In genomic region chr2:166656630-166657029, GRCm38 (mm10) we compare ENCODE assay signal across 8 mouse cellular contexts. TPM values are rescaled to one million over a fixed set of nuclear protein-coding genes. Genes with fewer than 3 reads are reported as not detected.
DNase-seq lines count a peak whose midpoint lies in the region; ATAC-seq and TF ChIP-seq lines count a peak whose summit lies in the region.

No protein-coding gene starts in this region.

- DNase-seq in left cerebral cortex, adult 2 months (ENCODE audit: extremely low spot score in 1 of 2, low spot score in 2 of 2): no peak
- DNase-seq in left cerebral cortex, postnatal 4 days: no peak
- no peak for DNase-seq in liver, embryonic 13.5 days
- peak; percentile 80 for DNase-seq in retina, embryonic 14.5 days (ENCODE audit: low spot score)
- no peak for DNase-seq in right cerebral cortex, postnatal 25 days
- DNase-seq in adrenal gland, adult 18-20 months (ENCODE audit: low spot score in 2 of 2): no peak
- DNase-seq in gastrocnemius, adult 18-20 months (ENCODE audit: low spot score): no peak

- peak overlapping the region; percentile 32; the same call in 1 of the 2 replicates for H3K27ac ChIP-seq in left cerebral cortex, adult 2 months
- peak overlapping the region; percentile 72; the same call in 1 of the 2 replicates for H3K27ac ChIP-seq in embryonic facial prominence, embryonic 13.5 days
- peak overlapping the region; percentile 24; the same call in 1 of the 2 replicates for H3K27ac ChIP-seq in liver, embryonic 13.5 days

- no peak for ATAC-seq in embryonic facial prominence, embryonic 13.5 days (ENCODE audit: insufficient number of reproducible peaks, insufficient read depth, low FRiP score, low TSS enrichment, low read depth)
- ATAC-seq in liver, embryonic 13.5 days (ENCODE audit: low read depth): no peak

- 65% methylated on average over 4 of the region's 4 CpGs for WGBS in embryonic facial prominence, embryonic 13.5 days
- WGBS in liver, embryonic 13.5 days (ENCODE audit: insufficient replicate concordance): 19% methylated on average over 4 of the region's 4 CpGs

- intact Hi-C loops in left cerebral cortex, adult 2 months (cut with DNase I): no loop called here
- intact Hi-C loops in left cerebral cortex, postnatal 4 days (cut with DNase I): no loop called here

- H3K4me2 ChIP-seq in embryonic facial prominence, embryonic 13.5 days: 0 out of 2 replicates have a peak overlapping the region, but pooled peaks have one; percentile 26
- peak overlapping the region; percentile 23 for H3K4me2 ChIP-seq in liver, embryonic 13.5 days

- H3K9me3 ChIP-seq in embryonic facial prominence, embryonic 13.5 days: no peaks in the 10 kb centered on the region
- no peaks in the 10 kb centered on the region for H3K9me3 ChIP-seq in liver, embryonic 13.5 days (replicated peaks)

- peaks cover 30% of the 10 kb centered on the region for H3K4me1 ChIP-seq in embryonic facial prominence, embryonic 13.5 days
- peaks cover 55% of the 10 kb centered on the region for H3K4me1 ChIP-seq in liver, embryonic 13.5 days (replicated peaks)

- no peaks in the 10 kb centered on the region for H3K36me3 ChIP-seq in embryonic facial prominence, embryonic 13.5 days
- no peaks in the 10 kb centered on the region for H3K36me3 ChIP-seq in liver, embryonic 13.5 days

- TF ChIP-seq CTCF in left cerebral cortex, adult 2 months (IDR thresholded peaks at IDR 0.05): no peak

- no peak overlapping the region for H3K4me3 ChIP-seq in left cerebral cortex, adult 2 months
- H3K4me3 ChIP-seq in embryonic facial prominence, embryonic 13.5 days: no peak overlapping the region
- no peak overlapping the region for H3K4me3 ChIP-seq in liver, embryonic 13.5 days (replicated peaks)

- no peaks in the 10 kb centered on the region for H3K27me3 ChIP-seq in embryonic facial prominence, embryonic 13.5 days
- H3K27me3 ChIP-seq in liver, embryonic 13.5 days: no peaks in the 10 kb centered on the region

- H3K9ac ChIP-seq in embryonic facial prominence, embryonic 13.5 days: no peak overlapping the region
- peak overlapping the region; percentile 36; the same call in 1 of the 2 replicates for H3K9ac ChIP-seq in liver, embryonic 13.5 days

RNA-seq across cellular contexts. Expression of gene Prex1, which starts 57.0 kb away (rescaled TPM):
- 100 to 1,000 TPM; 110 to 115 TPM for total RNA-seq in left cerebral cortex, adult 2 months (2021)
- total RNA-seq in left cerebral cortex, postnatal 4 days (2021): 10 to 100 TPM; 56.7 to 56.9 TPM
- 28.4 and 28.5 TPM in 2 replicates for polyA plus RNA-seq in embryonic facial prominence, embryonic 13.5 days (2015; fragmentation: Nextera tagmentation; extraction: Ambion mirVana)
- 9.1 and 9.8 TPM in 2 replicates for polyA plus RNA-seq in liver, embryonic 13.5 days (2015; fragmentation: Nextera tagmentation; extraction: Ambion mirVana)
- total RNA-seq in adrenal gland, adult 18-20 months (2021): 10 to 100 TPM in 1 of 2 experiments, 1 to 10 TPM in 1; 9.4 to 12.7 TPM
- 1 to 10 TPM; 3.4 to 5.1 TPM for total RNA-seq in gastrocnemius, adult 18-20 months (2021)

Comparison
In these comparisons a context has a peak if more than half of its experiments do, and no peak if none do; other contexts are left out.
1. RNA of gene Prex1, which starts 57.0 kb away (total RNA-seq): 110 to 115 TPM in left cerebral cortex, adult 2 months and 56.7 to 56.9 TPM in left cerebral cortex, postnatal 4 days; 9.4 to 12.7 TPM in adrenal gland, adult 18-20 months and 3.4 to 5.1 TPM in gastrocnemius, adult 18-20 months; every median in the first group is over 4 times any median in the second.
2. Peak in every context shown above with its lines, with median percentiles within 50 percentile points of each other: H3K27ac ChIP-seq.